Mouse (Mus musculus) G1E (cell line): Measurements from ENCODE around the gene Spats2.

Experiments
- CTCF ChIP-seq: IDR thresholded peaks from 2 replicates; pipeline ENCODE4 v1.5.1; 2012; ENCODE audit warnings: low read depth, low read length, inconsistent platforms, mixed read lengths
- GATA1 ChIP-seq: IDR thresholded peaks from 2 replicates; pipeline ENCODE4 v1.6.1; 2012; ENCODE audit warnings: borderline replicate concordance, low read length, inconsistent platforms, mixed read lengths

GRCm38 (mm10) chr15:99114312-99115064, 11.2 kb upstream of the Spats2 start:
- no peak for TF ChIP-seq CTCF
- no peak for TF ChIP-seq GATA1
